Mouse (Mus musculus) heart, embryonic 12.5 days (tissue): ENCODE results near the gene Golga5. TPM values are rescaled to one million over a fixed set of nuclear protein-coding genes. Genes with fewer than 3 reads are reported as not detected.

Experiments
- ATAC-seq: fragments of 200-750 bp; cut with Nextera tagmentation; 2 replicates; pipeline ENCODE4 v1.8.0; 2017; ENCODE audit warnings: moderate TSS enrichment, moderate library complexity; ENCODE audit not compliant: insufficient number of reproducible peaks, low FRiP score
- H3K27ac ChIP-seq: fragments of 300-500 bp; sonication (generic); 2 replicates; pipeline ENCODE4 v1.5.1; 2016; ENCODE audit warnings: mild to moderate bottlenecking, moderate library complexity; ENCODE audit not compliant: poor library complexity, severe bottlenecking
- H3K27me3 ChIP-seq: fragments of 300-500 bp; sonication (generic); replicated peaks from 2 replicates; pipeline ENCODE4 v1.6.1; 2016; ENCODE audit warnings: mild to moderate bottlenecking, moderate library complexity
- H3K36me3 ChIP-seq: fragments of 300-500 bp; sonication (generic); 2 replicates; pipeline ENCODE4 v1.6.1; 2016; ENCODE audit warnings: mild to moderate bottlenecking, moderate library complexity
- H3K4me1 ChIP-seq: fragments of 300-500 bp; sonication (generic); replicated peaks from 2 replicates; pipeline ENCODE4 v1.6.1; 2016; ENCODE audit warnings: mild to moderate bottlenecking
- H3K4me2 ChIP-seq: fragments of 300-500 bp; sonication (generic); 2 replicates; pipeline ENCODE4 v1.6.1; 2016; ENCODE audit warnings: mild to moderate bottlenecking, moderate library complexity
- H3K4me3 ChIP-seq: fragments of 300-500 bp; sonication (generic); 2 replicates; pipeline ENCODE4 v1.5.1; 2016; ENCODE audit warnings: mild to moderate bottlenecking
- H3K9ac ChIP-seq: fragments of 300-500 bp; sonication (generic); 2 replicates; pipeline ENCODE4 v1.6.1; 2016; ENCODE audit warnings: mild to moderate bottlenecking, moderate library complexity
- H3K9me3 ChIP-seq: fragments of 300-500 bp; sonication (generic); replicated peaks from 2 replicates; pipeline ENCODE4 v1.6.1; 2016; ENCODE audit warnings: mild to moderate bottlenecking, moderate library complexity
- WGBS: fragments of 180-500 bp; shearing (Covaris S2); methylation state at CpG from one replicate; pipeline ENCODE4 v1.1.7; 2016; 5-methylcytosine and 5-hydroxymethylcytosine counted together
- polyA plus RNA-seq: library from polyadenylated mRNA; unstranded; fragments of >200 nt; fragmentation: Nextera tagmentation; extraction: Ambion mirVana; gene quantifications from 2 replicates; pipeline ENCODE4 v1.2.1, GENCODE M21; 2016

Golga5 gene
- polyA plus RNA-seq, 1 experiment from 2014 or later = 29.0 TPM

GRCm38 (mm10) chr12:102445436-102445835, 23.5 kb upstream of the Golga5 start:
- no peaks in the 10 kb centered on the region; the same call in none of the 2 replicates for H3K4me1 ChIP-seq
- H3K4me2 ChIP-seq = no peak overlapping the region
- H3K9me3 ChIP-seq = no peaks in the 10 kb centered on the region
- no peak overlapping the region for H3K27ac ChIP-seq
- no peak for ATAC-seq
- 70% methylated on average over 4 of the region's 4 CpGs for WGBS
- no peak overlapping the region for H3K4me3 ChIP-seq
- H3K27me3 ChIP-seq = no peaks in the 10 kb centered on the region
- no peak overlapping the region for H3K9ac ChIP-seq
- H3K36me3 ChIP-seq = no peaks in the 10 kb centered on the region

GRCm38 (mm10) chr12:102450437-102450836, 18.5 kb upstream of the Golga5 start:
- H3K36me3 ChIP-seq = no peaks in the 10 kb centered on the region
- H3K9me3 ChIP-seq = no peaks in the 10 kb centered on the region
- no peak overlapping the region for H3K4me2 ChIP-seq
- H3K4me3 ChIP-seq = no peak overlapping the region
- 56% methylated on average over 10 of the region's 10 CpGs for WGBS
- no peak overlapping the region for H3K9ac ChIP-seq
- no peak overlapping the region for H3K27ac ChIP-seq
- H3K27me3 ChIP-seq = no peaks in the 10 kb centered on the region
- H3K4me1 ChIP-seq = peaks cover 7% of the 10 kb centered on the region
- ATAC-seq = no peak

DNA sequence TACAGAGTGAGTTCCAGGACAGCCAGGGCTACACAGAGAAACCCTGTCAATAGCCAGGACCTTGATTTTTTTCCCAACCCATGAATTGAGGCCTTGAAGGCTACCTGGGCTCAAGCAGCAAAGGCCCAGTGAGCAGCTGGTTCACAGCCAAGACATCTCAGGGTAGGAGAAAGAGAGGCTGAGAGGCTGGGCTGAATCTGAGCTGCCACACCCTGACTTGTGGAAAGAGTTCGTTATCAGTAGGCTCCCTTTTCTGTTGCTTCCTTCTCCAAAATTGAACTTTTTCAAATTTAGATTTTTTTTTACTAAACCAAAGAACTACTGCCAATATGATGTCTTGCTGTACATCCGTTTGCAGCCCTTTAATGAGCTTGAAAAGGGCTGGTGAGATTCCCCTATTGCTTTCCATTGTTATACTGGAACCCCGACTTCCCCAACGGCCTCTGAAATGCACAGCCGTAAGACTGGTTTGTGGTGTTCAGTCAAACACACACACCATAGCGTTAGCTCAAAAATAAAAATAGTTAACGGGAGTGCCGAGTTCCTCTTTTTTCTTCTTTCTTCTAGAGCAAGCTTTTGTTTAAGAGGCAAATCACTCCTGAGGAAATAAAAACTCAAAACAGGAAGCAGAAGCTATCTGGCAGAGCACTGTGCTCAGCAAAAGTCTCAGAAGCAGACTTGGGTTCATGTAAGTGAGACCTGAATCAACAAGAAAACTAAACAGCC, 17.6 kb upstream of the Golga5 start:
- no peak overlapping the region for H3K4me2 ChIP-seq
- ATAC-seq = no peak
- no peak overlapping the region for H3K4me3 ChIP-seq
- WGBS = 69% methylated on average over 8 of the region's 8 CpGs
- peaks cover 7% of the 10 kb centered on the region for H3K4me1 ChIP-seq
- no peaks in the 10 kb centered on the region for H3K36me3 ChIP-seq
- peak overlapping the region; percentile 24; the same call in 1 of the 2 replicates for H3K27ac ChIP-seq
- H3K9me3 ChIP-seq = no peaks in the 10 kb centered on the region
- H3K27me3 ChIP-seq = no peaks in the 10 kb centered on the region
- H3K9ac ChIP-seq = no peak overlapping the region

- H3K9me3 ChIP-seq = no peaks in the 10 kb centered on the region
- H3K4me2 ChIP-seq = no peak overlapping the region
- no peak overlapping the region for H3K27ac ChIP-seq
- H3K9ac ChIP-seq = no peak overlapping the region
- no peaks in the 10 kb centered on the region for H3K36me3 ChIP-seq
- 66% methylated on average over 6 of the region's 6 CpGs for WGBS
- peaks cover 7% of the 10 kb centered on the region for H3K4me1 ChIP-seq
- no peak for ATAC-seq
- no peaks in the 10 kb centered on the region for H3K27me3 ChIP-seq
- no peak overlapping the region for H3K4me3 ChIP-seq
These were observed 15.4 kb upstream of the Golga5 start for GRCm38 (mm10) chr12:102453581-102453980.

GRCm38 (mm10) chr12:102456467-102457193, 12.3 kb upstream of the Golga5 start:
- no peak for ATAC-seq
- 61% methylated on average over 7 of the region's 7 CpGs for WGBS
- Histone ChIP-seq H3K4me3 (no peak overlapping the region), H3K9me3 (no peaks in the 10 kb centered on the region), H3K9ac (no peak overlapping the region), H3K36me3 (no peaks in the 10 kb centered on the region), H3K4me2 (no peak overlapping the region), H3K27me3 (no peaks in the 10 kb centered on the region), H3K27ac (no peak overlapping the region), H3K4me1 (no peaks in the 10 kb centered on the region)

DNA sequence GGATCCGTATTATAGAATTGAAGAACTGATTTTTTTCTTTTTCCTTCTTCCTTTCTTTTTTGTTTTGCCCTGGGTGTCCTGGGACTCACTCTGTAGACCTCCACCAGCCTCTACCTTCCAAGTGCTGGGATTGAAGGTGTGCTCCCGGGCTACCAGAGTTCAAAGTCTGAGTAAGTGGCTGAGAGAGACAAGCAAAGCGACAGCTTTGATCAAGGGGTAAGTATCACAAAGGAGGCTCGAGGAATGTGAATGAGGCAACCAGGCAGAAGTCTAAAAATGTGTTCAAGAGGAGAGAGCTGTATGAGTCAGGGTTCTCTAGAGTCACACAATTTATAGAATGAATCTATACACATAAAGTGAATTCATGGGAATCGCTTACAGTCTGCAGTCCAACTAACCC, 8.9 kb upstream of the Golga5 start:
- Histone ChIP-seq H3K27me3 (no peaks in the 10 kb centered on the region), H3K4me1 (no peaks in the 10 kb centered on the region), H3K4me2 (no peak overlapping the region), H3K9me3 (no peaks in the 10 kb centered on the region), H3K36me3 (no peaks in the 10 kb centered on the region), H3K27ac (no peak overlapping the region), H3K4me3 (no peak overlapping the region), H3K9ac (no peak overlapping the region)
- no peak for ATAC-seq
- 52% methylated on average over 5 of the region's 5 CpGs for WGBS

DNA sequence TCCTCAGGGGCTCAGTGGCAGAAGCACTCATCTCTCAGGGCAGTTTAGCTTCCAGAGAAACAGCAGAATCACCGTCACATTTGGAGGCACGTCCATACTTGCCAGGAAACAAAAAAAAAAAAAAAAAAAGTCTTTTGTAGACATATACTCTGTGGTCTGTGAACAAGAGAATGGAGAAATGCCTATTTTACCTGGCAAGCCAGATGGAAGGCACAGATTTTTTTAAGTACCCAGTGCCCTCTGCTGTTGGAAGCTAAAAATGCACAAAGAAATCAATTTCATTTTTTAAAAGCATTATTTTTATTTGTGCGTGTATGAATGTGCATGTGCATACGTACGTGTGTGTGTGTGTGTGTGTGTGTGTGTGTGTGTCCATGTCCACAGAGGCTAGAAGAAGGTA, 7.8 kb upstream of the Golga5 start:
- no peak overlapping the region for H3K27ac ChIP-seq
- no peaks in the 10 kb centered on the region for H3K27me3 ChIP-seq
- H3K36me3 ChIP-seq = no peaks in the 10 kb centered on the region
- H3K4me2 ChIP-seq = no peak overlapping the region
- no peaks in the 10 kb centered on the region for H3K9me3 ChIP-seq
- no peaks in the 10 kb centered on the region for H3K4me1 ChIP-seq
- ATAC-seq = no peak
- H3K9ac ChIP-seq = no peak overlapping the region
- no peak overlapping the region for H3K4me3 ChIP-seq
- WGBS = 61% methylated on average over 5 of the region's 5 CpGs

DNA sequence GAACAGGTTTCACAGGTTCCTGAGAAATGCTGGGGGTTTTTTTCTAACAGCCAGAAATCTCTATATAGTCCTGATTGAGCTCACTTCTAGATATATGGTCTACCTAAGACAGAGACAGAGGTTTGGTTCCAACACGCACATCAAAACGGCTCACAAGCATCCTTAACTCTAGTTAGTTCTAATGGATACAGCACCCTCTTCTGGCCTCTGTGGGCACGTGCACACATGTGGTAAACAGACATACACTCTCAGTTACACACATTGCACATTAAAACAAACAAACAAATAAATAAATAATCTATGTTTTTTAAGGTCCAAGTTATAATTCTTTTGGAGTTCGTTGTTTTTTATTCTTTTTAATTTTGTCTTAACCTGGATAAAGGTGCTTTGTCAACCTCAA, 4.3 kb upstream of the Golga5 start:
- no peak overlapping the region for H3K27ac ChIP-seq
- no peaks in the 10 kb centered on the region for H3K36me3 ChIP-seq
- no peaks in the 10 kb centered on the region for H3K4me1 ChIP-seq
- ATAC-seq = no peak
- no peaks in the 10 kb centered on the region for H3K9me3 ChIP-seq
- H3K4me2 ChIP-seq = no peak overlapping the region
- H3K9ac ChIP-seq = no peak overlapping the region
- no peak overlapping the region for H3K4me3 ChIP-seq
- no peaks in the 10 kb centered on the region for H3K27me3 ChIP-seq
- 61% methylated on average over 4 of the region's 4 CpGs for WGBS

GRCm38 (mm10) chr12:102468136-102468535, 799 bp upstream of the Golga5 start:
- Histone ChIP-seq H3K4me2 (no peak overlapping the region), H3K4me1 (peaks cover 6% of the 10 kb centered on the region), H3K27ac (no peak overlapping the region), H3K9me3 (no peaks in the 10 kb centered on the region), H3K27me3 (no peaks in the 10 kb centered on the region), H3K9ac (no peak overlapping the region), H3K4me3 (no peak overlapping the region), H3K36me3 (peaks cover 13% of the 10 kb centered on the region)
- 88% methylated on average over 1 of the region's 1 CpGs for WGBS
- ATAC-seq = no peak

DNA sequence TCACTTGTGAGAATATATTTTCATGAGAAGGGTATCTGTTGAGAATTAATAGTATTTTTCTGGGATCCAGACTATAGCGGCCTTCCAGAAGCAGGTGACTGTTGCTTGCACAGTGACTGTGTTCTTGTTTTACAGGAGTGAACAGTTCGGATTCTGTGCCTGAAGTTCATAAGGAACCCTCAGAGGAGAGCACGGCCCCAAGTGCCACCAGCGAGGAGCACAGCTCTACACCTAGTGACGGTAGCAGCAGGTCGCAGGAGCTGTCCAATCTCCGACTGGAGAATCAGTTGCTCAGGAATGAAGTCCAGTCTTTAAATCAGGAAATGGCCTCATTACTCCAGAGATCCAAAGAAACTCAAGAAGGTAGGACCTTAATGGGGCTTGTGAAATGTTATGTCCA, 5.5 kb downstream of the Golga5 start:
- peaks cover 56% of the 10 kb centered on the region for H3K36me3 ChIP-seq
- WGBS = 91% methylated on average over 7 of the region's 7 CpGs
- H3K4me3 ChIP-seq = no peak overlapping the region

DNA sequence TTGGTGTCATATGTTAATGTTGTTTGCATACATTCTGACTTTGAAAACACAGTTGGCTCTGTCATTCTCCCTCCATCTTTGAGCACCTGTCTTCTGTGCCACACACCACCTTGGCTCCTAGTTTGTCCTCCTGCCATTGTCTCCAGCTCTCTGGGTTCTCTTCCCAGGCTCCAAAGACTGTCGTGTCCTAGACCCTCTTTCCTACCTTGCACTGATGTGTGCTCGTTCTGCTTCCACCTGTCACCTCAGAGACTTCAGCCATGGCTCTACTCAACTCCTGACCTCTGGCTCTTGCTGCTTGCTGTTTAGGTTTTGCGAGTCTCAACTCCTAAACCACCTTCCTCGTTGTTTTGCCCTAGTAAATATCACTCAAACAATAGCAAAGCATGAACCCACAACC, 11.5 kb downstream of the Golga5 start:
- peaks cover 75% of the 10 kb centered on the region for H3K36me3 ChIP-seq
- H3K4me1 ChIP-seq = no peaks in the 10 kb centered on the region
- WGBS = 89% methylated on average over 4 of the region's 4 CpGs

More for the DNA sequence above, 5.5 kb downstream of the Golga5 start:
- Histone ChIP-seq H3K27ac (no peak overlapping the region), H3K4me1 (peaks cover 6% of the 10 kb centered on the region), H3K9me3 (no peaks in the 10 kb centered on the region), H3K9ac (no peak overlapping the region), H3K27me3 (no peaks in the 10 kb centered on the region), H3K4me2 (no peak overlapping the region)
- no peak for ATAC-seq

More for the DNA sequence above, 11.5 kb downstream of the Golga5 start:
- H3K4me2 ChIP-seq = no peak overlapping the region
- H3K9ac ChIP-seq = no peak overlapping the region
- no peaks in the 10 kb centered on the region for H3K9me3 ChIP-seq
- H3K4me3 ChIP-seq = no peak overlapping the region
- no peak overlapping the region for H3K27ac ChIP-seq
- H3K27me3 ChIP-seq = no peaks in the 10 kb centered on the region
- no peak for ATAC-seq
